Mouse (Mus musculus): Measurements from ENCODE around the gene Rab11fip3.

The Rab11fip3 gene

GRCm38 (mm10) chr17:26087059-26087564 lies 17.8 kb upstream of the Rab11fip3 start:
- no peak for DNase-seq (ENCODE audit: low read depth, low spot score)

- DNase-seq (ENCODE audit: low read depth, low spot score): no peak
Measured at GRCm38 (mm10) chr17:26080867-26081266, 11.5 kb upstream of the Rab11fip3 start.

- no peak for DNase-seq (ENCODE audit: low read depth, low spot score)
Measured at GRCm38 (mm10) chr17:26078851-26079250, 9.5 kb upstream of the Rab11fip3 start.

- no peak for DNase-seq (ENCODE audit: low read depth, low spot score)
Measured at GRCm38 (mm10) chr17:26075246-26075645, 5.9 kb upstream of the Rab11fip3 start.

- DNase-seq (ENCODE audit: low read depth, low spot score): no peak
Measured at GRCm38 (mm10) chr17:26070136-26070535, 781 bp upstream of the Rab11fip3 start.

- no peak for DNase-seq (ENCODE audit: low read depth, low spot score)
Measured at GRCm38 (mm10) chr17:26068024-26068830, 1.1 kb downstream of the Rab11fip3 start.

- DNase-seq (ENCODE audit: low read depth, low spot score): no peak
Measured at GRCm38 (mm10) chr17:26066488-26067020, 2.8 kb downstream of the Rab11fip3 start.

GRCm38 (mm10) chr17:26064916-26065315 lies 4.4 kb downstream of the Rab11fip3 start:
- no peak for DNase-seq (ENCODE audit: low read depth, low spot score)

GRCm38 (mm10) chr17:26057787-26058567 lies 11.4 kb downstream of the Rab11fip3 start:
- no peak for DNase-seq (ENCODE audit: low read depth, low spot score)

GRCm38 (mm10) chr17:26057278-26057677 lies 12.1 kb downstream of the Rab11fip3 start:
- DNase-seq (ENCODE audit: low read depth, low spot score): no peak

GRCm38 (mm10) chr17:26055164-26055563 lies 14.2 kb downstream of the Rab11fip3 start:
- DNase-seq (ENCODE audit: low read depth, low spot score): no peak

GRCm38 (mm10) chr17:26054133-26054845 lies 15.1 kb downstream of the Rab11fip3 start:
- DNase-seq (ENCODE audit: low read depth, low spot score): no peak

- no peak for DNase-seq (ENCODE audit: low read depth, low spot score)
Measured at GRCm38 (mm10) chr17:26052706-26053105, 16.6 kb downstream of the Rab11fip3 start.

- no peak for DNase-seq (ENCODE audit: low read depth, low spot score)
Measured at GRCm38 (mm10) chr17:26052074-26052473, 17.3 kb downstream of the Rab11fip3 start.

- DNase-seq (ENCODE audit: low read depth, low spot score): no peak
Measured at GRCm38 (mm10) chr17:26048118-26048517, 21.2 kb downstream of the Rab11fip3 start.

- no peak for DNase-seq (ENCODE audit: low read depth, low spot score)
Measured at GRCm38 (mm10) chr17:26046253-26046997, 22.9 kb downstream of the Rab11fip3 start.

- DNase-seq (ENCODE audit: low read depth, low spot score): no peak
Measured at GRCm38 (mm10) chr17:26045285-26045684, 24.1 kb downstream of the Rab11fip3 start.

GRCm38 (mm10) chr17:26043249-26043636 lies 26.1 kb downstream of the Rab11fip3 start:
- no peak for DNase-seq (ENCODE audit: low read depth, low spot score)

GRCm38 (mm10) chr17:26042599-26043248 lies 26.6 kb downstream of the Rab11fip3 start:
- DNase-seq (ENCODE audit: low read depth, low spot score): no peak

- DNase-seq (ENCODE audit: low read depth, low spot score): peak; percentile 44
Measured at GRCm38 (mm10) chr17:26041111-26041802, 28.1 kb downstream of the Rab11fip3 start.

Measured in embryo, embryonic 11.5 days (tissue).